Mouse (Mus musculus) induced T-regulatory cell, adult 2 months (primary cell): ENCODE measurements around the gene Rarres2.

Source experiments
- DNase-seq: peaks from one replicate; pipeline ENCODE4 v3.0.0-alpha.2; 2012; ENCODE audit warnings: low read depth

The Rarres2 gene

DNA sequence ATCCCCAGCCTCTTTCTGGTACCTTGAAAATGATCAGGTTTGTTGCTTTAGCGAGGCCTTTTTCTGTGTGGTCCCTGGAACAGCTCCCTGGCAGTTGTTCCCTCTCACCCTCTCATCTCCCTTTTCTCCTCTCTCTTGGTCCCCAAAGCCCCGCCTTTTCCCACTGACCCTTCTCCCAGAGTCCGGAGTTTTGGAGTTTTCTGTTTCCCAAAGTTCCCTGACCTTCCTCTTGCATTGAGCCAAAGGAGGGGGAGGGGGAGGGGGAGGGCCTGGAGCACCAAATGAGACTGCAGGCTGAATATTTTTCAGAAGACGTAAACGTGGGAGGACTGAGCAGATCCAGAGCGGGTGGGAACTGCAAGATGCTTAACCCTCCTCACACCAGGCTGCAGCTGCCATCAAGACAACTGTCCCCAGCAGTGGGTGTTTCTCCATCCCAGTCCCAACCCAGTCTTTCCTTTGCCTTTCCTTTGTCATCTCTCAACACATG lies at the start of gene Rarres2:
Gene Rarres2, minus strand, starts transcription at position 218 of the 490 bp plus-strand sequence.
- no peak for DNase-seq

DNA sequence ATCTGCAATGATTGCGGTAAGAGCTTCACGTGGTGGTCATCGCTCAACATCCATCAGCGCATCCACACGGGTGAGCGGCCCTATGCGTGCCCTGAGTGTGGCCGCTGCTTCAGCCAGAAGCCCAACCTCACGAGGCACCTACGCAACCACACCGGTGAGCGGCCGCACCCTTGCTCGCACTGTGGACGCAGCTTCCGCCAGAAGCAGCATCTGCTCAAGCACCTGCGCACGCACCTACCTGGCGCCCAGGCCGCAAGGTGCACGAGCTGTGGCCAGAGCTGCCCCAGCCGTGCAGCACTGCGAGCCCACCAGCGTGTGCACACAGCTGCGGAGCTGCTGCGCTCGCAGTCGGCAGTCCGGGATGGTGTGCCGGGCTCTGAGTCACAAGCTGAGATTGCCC lies 47.4 kb upstream of the Rarres2 start:
- no peak for DNase-seq

DNA sequence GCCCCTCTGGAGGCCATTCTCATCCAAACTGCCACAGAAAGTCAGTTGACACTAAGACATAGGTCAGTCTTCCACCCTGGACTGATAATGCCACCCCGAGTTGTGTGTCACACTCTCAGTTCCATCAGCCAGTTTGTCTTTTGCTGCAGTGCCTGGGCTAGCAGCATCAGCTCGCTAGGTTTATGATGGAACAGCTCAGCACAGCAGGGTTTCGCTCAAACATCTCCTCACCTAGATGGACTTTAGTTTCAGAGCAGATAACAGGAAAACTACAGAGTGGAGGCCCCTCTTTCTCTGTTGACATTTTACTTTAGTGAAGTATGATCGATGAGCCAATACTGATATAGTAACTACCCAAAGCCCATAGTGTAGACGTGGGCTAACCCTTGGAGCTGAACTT lies 42.2 kb upstream of the Rarres2 start:
- no peak for DNase-seq

DNA sequence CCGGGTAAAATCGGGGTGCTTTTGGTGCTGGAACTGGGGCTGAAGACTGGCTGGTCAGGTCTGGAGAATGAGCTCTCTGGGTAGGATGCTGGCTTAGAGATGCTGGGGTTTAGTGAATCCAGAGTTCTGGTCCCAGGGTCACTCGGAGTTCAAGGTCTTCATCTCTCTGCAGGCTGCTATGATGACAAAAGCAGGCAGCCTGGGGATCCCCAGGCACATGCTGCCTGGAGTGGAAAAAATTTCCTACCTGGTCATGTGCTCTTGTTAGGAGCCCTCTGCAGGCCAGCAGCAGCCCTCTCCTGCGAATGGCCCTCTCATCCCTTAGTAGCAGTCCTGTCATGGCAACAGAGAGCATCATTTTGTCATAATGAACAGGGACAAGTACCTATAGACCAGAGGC lies 40.9 kb upstream of the Rarres2 start:
- DNase-seq = no peak

DNA sequence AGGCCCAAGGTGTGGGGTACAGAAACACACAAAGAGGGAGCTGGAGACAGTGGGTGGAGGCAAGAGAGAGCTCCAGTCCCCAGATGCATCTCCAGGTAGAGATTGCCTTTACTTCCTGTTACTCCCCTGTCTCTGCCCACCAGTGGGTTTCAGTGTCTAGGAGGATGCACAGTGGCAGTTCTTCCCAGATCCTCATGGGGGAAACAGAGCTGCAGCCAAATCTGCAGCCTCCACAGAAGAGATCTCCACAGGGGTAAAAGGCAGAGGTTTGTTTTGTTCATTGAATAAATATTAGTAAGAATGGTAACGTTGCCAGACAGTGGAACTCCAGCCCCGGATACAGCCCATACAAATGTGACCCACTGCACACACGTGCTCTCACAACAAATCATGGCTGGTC lies 38.1 kb upstream of the Rarres2 start:
- DNase-seq = no peak

DNA sequence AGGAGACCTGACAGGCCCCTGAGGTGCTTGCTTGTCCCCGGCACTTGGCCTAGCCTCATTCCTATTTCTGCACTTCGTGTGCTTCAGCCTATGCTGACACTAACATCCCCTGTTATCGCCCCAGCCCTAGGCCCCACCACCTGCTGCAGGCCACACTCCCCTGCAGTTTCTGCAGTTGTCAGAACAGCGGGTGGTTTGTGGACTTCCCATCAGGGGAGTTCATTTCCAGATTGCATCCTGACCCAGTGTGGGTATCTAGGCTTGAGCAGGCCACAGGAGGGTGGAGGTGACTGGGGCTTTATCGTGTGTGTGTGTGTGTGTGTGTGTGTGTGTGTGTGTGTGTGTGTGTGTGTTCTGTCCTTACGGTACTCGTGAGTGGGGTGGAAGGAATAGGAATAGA lies 36.9 kb upstream of the Rarres2 start:
- DNase-seq = no peak

DNA sequence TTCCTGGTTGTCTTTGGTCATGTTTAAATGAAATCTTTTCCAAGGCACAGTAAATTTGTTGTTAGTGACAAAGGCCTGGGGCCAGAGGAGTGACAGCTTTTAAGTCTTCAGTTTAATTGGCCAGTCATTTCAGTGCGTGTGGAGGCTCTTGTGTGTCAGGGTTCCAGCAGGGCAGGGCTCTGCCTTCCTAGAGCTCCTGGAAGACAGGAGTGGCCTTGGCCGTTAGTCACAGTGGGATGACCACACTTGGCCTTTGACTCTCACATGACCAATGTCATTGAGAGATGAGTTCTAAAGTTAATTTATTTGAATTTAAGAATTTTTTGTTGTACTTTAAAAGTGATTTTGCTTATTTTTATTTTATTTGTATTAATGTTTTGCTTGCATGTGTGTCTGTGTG lies 35.5 kb upstream of the Rarres2 start:
- DNase-seq = no peak

DNA sequence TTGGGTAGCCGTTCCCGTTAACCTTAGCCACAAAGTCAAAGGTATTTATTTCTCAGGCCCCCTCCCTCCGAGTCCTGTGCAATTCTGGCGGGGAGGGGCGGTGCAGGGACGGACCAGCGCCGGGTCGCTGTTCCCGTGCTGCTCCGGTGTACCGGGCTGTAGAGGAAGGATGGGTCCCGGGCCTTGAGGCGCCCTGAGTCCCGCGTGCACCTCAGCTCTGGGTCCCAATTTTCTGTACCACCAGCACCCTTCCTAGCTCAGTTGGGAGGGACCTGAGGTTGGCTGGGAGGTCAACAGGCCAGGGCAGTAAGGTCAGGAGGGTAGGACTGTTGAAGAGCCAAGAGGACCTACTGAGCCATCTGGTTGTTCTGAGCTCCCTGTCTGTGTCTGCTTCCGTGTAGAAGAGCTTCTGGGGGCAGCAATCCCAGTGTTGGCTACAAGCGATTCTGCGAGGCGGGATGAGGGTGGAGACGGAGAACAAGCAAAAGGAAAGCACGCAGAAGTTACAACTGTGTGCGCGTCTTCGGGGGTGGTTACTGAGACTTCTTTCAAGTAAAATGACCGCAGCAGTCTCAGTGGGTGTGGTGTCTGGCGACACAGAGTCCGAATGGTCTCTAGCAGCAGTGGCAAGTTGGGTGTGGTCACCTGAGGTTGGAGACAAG lies 29.6 kb upstream of the Rarres2 start:
- peak; percentile 66 for DNase-seq

DNA sequence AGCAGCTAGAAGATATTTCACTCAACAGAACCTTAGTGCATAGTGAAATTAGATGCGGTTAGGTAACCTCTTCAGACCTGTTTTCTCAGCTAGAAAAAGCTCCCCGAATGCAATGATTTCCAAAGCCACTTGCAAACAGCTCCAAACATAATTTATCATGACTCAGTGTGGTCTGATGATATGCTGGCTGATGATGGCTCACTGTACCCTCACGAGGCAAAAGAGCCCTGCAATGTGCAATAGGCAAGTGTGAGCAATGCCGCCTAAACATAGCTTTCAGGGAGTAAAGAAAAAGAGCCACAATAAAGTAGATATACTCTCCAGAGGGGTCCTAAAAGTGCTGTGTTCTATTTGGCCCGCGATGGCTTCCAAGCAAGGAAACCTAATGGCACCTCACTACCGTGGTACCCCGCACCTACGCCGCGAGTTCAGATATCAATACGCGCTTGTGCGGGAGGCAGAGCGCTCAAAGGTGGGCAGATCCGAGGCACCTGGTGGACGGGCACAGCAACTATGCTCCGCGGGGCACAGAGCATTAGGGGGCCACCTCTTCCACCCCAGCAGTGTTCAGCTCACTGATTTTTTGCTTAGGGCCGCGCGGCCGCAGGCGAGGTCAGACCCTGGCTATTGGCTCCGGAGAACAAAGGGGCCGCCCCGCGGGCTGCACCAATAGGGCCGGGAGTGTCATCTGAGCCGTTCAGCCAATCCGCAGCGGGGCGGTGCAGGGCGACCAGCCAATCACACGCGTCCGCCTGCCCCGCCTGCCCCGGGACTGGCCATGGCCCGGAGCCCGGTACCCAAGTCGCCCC lies 28.9 kb upstream of the Rarres2 start, which contains the start of gene Zfp775:
Gene Zfp775, plus strand, starts transcription at position 793 of the 809 bp plus-strand sequence.
- peak; percentile 95 for DNase-seq

DNA sequence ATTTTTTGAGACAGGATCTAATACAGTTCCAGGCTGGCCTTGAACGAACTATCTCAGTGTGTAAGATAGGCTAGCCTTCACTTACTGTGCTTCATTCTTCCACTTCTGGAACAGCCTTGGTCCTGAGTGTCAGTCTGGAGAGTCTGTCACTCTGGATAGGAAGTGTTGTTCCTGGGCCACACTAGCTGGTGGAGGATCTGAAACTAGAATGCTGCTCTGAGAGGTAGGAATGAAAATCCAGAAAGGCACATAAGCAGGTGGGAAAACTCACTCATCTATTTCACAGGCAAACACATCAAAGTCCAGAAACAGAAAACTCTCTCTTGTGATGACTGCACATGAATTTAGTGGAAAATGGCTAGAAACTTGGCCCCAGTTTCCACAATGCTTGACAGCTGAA lies 28.0 kb upstream of the Rarres2 start:
- no peak for DNase-seq

DNA sequence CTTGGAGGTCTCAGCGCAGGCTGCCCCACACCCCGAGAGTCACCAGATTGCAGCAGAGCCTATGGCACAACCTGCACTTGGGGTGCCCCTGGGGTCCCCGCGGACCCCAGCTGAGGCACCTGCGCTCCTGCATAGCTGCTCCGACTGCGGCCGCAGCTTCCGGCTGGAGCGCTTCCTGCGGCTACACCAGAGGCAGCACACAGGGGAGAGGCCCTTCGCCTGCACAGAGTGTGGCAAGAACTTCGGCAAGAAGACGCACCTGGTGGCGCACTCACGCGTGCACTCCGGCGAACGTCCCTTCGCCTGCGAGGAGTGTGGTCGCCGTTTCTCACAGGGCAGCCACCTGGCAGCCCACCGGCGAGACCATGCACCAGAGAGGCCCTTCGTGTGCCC lies 24.6 kb upstream of the Rarres2 start:
- no peak for DNase-seq

DNA sequence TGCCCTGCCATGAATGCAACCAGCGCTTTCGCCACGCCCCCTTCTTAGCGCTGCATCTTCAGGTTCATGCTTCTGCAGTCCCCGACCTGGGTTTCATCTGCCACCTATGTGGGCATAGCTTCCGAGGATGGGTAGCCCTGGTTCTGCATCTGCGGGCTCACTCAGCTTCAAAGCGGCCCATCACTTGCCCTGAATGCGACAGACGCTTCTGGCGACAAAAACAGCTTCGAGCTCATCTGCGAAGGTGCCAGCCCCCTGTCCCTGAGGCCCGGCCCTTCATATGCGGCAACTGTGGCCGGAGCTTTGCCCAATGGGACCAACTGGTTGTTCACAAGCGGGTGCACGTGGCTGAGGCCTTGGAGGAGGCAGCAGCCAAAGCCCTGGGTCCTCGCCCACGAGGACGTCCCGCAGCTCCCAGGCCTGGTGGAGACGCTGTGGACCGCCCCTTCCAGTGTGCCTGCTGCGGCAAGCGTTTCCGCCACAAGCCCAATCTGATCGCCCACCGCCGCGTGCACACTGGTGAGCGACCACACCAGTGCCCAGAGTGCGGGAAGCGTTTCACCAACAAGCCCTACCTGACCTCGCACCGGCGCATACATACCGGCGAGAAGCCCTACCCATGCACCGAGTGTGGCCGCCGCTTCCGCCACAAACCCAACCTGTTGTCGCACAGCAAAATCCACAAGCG lies 24.1 kb upstream of the Rarres2 start:
- no peak for DNase-seq

DNA sequence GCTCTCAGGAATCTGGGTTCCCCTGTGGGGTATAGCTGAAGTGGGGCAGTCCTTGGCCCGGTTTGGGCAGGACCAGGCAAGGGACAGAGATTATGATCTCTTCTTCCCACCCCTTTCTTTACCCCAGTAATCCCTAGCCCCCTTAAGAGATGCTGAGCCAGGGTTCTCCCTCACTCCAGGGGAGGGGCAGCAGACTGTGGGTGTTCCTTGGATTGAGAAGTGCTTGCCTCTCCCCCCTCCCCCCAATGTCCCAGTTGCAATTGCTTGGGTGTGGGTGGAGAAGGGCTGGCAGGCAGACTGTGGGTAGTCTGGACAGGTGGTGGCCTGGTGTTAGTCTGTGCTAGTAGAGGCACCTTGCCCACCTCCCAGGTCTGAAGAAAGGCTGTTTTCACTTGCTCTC lies 22.7 kb upstream of the Rarres2 start:
- no peak for DNase-seq

DNA sequence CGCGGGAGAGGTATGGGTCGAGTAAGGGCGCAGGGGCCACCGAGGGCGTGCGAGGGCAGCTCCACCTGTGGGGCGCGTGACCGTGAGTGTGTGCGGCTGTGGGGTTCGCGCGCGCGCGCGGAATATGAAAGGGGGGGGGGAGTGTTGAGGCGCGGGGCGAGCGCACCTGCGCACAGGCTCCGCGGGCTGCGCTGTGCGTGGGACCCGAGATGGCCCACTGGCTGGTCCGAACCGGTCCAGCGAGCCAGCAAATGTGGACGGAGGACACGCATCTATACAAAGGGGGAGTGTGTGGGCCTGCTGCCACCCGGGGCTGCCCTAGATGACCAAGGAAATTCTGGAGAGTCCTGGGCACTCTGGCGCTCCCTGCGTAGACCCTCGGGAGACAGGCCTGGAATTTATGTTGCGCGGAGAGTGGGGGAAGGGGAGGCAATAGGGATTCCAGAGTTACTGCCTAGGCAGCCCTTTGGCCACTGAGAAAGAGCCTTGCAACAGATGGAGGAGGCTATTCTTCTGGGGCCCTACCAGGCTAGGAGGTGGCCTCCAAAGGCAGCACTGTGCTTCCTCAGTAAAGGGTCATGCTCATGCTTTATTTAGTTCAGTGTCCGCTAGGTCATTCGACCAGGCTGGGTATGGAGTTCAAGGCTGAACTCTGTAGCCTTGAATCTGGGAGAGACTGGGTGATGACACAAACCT lies 21.6 kb upstream of the Rarres2 start:
- DNase-seq = peak; percentile 67

DNA sequence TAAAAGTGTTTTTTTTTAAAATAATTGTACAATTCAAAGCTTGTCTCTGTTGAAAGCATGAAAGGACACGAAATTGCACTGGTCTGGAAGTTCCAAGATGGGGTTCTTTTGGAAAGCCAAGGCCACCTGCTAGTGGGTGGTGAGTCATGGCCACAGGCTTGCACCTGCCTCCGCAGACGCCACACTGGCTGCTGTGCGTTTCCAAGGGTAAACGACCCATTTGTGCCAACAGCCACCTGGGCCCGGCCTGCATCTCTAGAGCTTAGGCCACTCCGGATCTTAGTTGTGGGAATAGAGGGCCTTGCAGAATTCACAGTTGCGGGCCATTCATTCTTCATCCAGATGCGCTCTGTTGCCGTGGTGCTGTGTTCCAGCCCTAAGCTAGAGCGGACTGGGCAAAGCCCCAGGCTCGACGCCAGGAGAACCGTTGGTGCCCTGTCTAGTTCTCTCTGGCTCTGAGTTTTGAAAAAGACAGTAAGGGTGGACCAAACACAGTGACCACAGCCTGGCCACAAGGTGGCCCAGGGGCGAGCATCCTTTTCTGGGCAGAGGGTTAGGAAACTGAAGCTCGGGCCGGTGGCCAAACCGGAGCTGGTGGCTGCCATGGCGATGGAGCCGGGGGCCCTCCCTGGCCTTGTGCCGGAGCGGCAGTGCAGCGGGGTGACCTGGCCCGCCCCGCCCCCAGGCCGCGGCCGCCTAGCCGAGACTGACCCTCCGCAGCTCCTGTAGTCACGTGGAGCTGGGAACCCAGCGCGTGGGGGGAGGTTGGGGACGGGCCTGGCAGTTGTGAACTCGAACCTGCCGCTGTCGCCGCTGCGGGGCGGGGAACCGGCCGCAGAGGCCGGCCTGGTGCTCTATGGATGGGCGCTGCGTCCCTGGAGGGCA lies 20.8 kb upstream of the Rarres2 start, which contains the start of the genes Repin1 and Gm44965:
Gene Repin1, plus strand, starts transcription at position 726 of the 885 bp plus-strand sequence.
Gene Gm44965, plus strand, starts transcription at position 784 of the 885 bp plus-strand sequence.
- peak; percentile 73 for DNase-seq

DNA sequence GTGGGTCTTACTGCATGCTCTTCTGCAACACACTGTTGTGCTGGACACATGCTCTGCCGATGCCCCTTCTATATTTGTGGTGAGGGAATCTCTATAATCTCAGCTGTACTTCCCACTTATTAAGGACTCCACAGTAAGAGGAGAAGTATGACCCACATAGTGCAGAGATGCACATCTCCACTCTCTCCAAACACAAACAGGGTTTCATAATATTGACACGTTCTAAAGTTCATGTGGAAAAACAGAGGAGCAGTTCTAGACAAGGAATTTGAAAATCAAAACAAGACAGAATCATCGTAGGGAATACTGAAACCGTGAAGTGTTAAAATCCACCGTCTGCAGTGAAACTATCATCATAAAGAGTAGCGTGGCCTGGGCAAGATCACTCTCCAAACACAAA lies 19.3 kb upstream of the Rarres2 start:
- no peak for DNase-seq

DNA sequence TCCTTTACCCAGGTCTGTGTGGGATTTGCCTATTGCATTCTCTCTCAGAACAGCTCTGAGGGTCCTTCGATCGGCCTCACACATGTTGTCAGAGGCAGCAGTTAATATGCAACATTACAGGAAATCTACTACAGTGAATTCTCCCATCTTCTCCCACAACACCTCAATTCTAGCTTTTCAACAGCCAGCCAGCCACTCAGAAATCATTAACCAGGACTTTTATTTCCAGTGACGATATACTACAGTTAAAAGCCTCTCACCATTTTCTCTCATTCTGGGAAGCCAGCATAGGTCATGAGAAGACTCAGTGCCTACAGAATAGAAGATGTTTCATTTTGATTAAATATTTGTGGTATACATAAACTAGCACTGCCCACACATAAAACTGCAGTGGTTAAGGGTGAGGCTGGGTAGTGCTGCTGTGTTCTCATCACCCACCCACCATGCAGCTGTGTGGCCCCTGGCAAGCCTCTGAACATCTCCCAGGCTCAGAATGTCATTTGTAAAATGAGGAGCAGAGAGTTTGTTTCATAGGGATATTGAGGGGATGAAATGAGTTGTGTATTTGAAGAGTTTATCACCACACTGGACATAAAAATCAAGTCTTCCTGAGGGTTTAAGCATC lies 18.7 kb upstream of the Rarres2 start:
- no peak for DNase-seq

DNA sequence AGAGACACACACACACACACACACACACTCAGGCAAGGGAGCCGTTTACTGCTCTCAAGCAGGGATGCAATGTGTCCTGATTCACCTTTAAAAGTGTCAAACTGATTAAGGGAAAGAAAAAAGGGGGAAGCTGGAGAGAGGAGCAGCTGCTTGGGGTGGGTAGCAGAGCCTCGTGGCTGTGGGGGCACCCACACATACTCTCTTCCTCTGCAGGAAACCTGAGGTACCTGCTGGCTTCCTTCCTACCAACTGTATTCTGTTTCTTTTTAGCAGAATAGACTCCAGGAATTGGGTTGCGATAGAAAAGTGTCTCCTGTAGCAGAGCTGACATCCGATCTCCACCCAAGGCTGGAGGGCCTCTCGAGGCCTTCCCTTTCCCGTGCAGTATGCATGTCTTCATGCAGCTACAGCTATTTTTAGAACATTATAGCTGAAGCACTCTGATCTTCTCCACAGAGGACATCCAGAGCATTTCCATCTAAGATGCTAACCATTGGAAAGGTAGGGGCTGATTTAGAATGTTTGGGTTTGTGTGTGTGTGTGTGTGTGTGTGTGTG lies 16.7 kb upstream of the Rarres2 start, which contains the start of gene Gm45021:
Gene Gm45021, plus strand, starts transcription at position 417 of the 557 bp plus-strand sequence.
- DNase-seq = no peak

DNA sequence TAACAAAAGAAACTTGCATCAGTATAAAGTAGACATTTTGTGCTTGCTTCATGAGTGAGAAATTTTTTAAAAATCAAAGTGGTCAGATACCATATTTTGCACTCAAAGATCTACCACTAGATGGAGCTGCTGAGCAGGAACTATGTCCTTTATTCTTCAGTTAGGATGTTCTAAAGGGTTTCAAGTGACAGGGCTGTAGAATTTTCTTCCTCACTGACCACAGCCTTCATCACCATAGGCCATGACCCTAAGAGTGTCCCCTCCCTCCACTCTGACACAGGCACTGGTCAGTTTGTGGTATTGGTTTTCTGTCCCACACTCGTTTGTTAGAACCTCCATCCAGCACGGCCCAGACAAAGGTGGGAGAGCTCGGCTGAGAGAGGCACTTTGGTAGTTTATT lies 9.4 kb upstream of the Rarres2 start:
- peak; percentile 86 for DNase-seq

DNA sequence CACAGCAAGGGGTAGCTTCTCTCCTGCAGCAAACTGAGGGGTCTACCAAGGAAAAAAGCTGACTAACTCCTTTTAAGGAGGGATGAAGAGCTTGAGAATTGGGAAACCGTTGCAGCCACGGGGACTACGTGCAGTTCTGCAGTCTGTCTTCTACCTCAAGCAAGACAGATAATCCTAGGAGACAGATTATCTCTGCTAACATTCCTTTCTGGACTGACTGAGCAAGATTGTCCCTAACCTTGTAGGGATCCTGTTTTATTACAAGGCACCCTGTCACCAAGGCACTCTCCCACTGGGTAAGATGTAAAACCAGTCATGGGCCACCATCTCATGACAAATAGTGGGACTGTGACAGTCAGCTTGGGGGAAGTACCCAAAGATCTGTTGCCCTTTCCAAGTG lies 8.7 kb upstream of the Rarres2 start:
- no peak for DNase-seq
